Mouse (Mus musculus) neutrophil, adult 5-6 weeks (primary cell): ENCODE data around the gene Mfsd11. TPM values are rescaled to one million over a fixed set of nuclear protein-coding genes. Genes with fewer than 3 reads are reported as not detected.
A peak's percentile ranks its signal among the peaks of the same experiment; 100 is the strongest.

Experiments used
- ATAC-seq: fragments of 151-379, 151-347 bp; 2 replicates; pipeline ENCODE4 v1.8.0; 2017; ENCODE audit warnings: mild to moderate bottlenecking, moderate TSS enrichment; ENCODE audit not compliant: insufficient number of reproducible peaks, poor library complexity, low FRiP score, severe bottlenecking; ENCODE audit errors: extremely low read depth
- total RNA-seq: library from RNA; stranded (forward); fragments of 200-1000 nt; gene quantifications from 2 replicates; pipeline ENCODE4 v1.2.3, GENCODE M21; 2017

The Mfsd11 gene
- 9.8 and 21.6 TPM in 2 replicates for total RNA-seq

DNA sequence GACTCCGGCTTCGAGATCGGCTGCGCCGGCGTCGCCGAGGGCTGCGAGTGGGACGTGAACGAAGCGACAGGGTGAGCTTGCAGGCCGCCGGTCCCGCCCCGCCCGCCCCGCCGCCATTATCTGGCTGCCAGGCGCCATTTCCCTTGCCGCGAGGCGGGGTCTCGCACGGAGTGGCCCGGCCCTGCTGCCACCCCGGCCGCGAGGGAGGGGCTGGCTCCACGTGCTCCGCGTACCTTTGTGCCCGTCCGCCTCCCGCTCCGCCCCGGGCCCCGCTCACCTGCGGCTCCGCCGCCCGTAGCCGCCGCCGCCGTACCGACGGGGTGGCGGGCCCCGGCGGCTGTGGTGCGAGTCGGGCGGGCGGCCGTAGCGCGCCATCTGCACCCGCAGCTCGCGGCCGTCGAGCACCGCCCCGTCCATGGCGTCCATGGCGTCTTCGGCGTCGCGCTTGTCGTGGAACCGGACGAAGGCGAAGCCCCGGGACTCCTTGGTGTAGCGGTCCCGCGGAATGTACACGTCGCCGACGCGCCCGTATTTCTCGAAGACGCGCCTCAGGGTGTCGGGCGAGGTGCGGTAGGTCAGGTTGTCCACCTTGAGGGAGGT, at the start of gene Mfsd11:
TSS of gene Mfsd11 (plus strand) at position 150 of the 600 bp plus-strand sequence.
- no peak for ATAC-seq

- no peak for ATAC-seq
These were observed 49.5 kb upstream of the Mfsd11 start for GRCm38 (mm10) chr11:116802709-116803108.

DNA sequence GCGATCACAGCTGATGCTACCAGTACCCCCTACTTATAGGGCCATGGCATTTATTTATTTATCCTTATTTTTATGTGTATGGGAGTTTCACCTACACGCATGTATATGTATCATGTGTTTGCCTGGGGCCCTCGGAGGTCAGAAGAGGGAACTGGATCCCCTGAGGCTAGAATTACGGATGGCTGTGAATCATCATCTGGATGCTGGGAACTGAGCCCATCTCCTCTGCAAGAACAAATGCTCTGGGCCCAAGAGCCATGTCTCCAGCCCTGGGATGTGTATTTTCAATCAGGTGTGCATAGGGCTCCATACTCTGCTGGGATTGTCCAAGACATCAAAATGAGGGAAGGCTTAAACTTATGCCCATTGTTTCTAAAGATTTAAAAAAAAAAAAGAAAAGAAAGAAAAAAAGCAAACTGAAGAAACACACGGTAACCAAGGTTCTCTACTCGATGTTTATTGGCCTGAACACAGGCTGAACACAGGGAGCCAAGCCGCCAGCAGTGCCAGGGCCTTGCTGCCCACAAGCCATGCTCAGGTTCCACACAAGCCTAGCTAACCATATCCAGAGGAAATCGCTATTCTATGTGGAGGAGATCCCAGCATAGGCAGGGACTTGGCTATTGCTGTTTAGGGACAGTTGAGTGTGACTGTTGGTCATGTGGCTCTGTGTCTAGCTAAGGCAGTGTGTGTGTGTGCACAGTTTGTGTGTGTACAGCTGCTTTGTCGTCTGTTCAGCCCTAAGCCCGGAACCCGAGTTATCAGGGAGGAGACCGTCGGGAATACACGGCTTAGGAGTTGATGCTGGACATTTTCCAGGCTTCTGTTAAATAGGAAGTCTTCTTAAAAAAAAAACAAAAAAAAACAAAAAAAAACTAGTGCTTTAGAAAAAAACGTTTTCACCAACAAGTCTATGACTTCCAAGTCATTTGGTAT, 45.8 kb upstream of the Mfsd11 start:
- ATAC-seq = no peak

DNA sequence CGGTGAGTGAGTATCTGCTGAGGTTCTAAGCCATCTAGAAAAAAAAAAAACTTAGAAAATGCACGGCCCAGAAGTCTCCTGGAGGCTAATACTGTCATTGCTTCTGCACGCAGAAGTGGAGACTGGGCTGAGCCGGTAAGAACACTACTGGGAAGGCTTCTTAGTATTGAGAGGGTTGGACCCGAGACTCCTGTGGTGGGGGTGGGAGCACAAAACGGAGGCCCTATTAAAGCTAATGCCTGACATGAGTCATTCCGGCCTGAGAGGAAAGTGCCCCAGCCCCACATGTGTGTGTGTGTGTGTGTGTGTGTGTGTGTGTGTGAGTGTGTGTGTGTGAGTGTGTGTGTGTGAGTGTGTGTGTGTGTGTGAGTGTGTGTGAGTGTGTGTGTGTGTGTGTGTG, 45.1 kb upstream of the Mfsd11 start:
- ATAC-seq = no peak

DNA sequence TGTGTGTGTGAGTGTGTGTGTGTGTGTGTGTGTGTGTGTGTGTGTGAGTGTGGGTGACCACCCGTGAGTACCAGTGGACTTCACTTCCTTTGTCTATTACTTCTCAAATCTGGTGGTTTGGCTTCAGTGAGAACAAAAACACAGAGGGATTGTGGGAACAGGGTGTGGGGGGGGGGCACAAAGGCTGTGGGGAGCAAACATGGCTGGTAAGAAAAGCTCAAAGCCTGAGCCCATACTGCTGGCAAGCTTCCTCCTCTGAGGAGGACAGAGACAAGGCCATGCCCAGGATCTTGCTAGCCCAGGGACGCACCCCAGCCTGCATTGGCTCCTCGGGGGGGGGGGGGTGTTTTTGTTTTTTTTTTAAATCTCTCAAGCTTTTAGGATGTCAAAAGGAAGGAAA, 44.7 kb upstream of the Mfsd11 start:
- ATAC-seq = no peak

GRCm38 (mm10) chr11:116807938-116808606, 44.2 kb upstream of the Mfsd11 start:
- ATAC-seq = peak; percentile 47; the same call in 1 of the 2 replicates

DNA sequence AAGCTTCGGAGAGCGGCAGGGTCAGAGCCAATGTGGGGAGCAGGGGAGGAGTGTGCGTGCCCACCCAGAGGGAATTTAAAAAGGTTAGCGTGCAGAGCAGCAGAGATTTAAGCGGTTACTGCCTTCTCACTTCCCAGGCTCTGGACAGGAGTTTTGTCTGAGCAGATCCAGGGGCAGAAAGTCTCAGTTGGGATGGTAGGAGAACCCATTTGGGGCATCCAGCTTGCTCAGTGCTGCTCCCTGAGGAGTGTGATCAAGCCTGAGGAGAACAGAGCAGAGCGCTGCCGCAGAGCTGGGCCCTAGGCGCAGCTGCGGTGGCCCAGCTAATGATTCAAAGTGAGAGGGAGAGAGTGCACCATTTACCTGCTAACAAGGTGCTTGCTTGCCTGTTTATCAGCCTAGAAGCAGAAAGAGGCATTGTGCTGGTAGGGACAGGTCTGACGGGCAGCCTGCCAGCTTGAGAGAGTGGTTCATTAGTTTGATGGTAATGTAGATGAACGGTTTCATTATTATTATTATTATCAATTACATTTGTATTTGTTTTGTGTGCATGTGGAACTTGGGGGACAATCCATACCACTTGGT, 43.3 kb upstream of the Mfsd11 start:
- ATAC-seq = no peak

- ATAC-seq = no peak
These were observed 42.7 kb upstream of the Mfsd11 start for GRCm38 (mm10) chr11:116809520-116809919.

DNA sequence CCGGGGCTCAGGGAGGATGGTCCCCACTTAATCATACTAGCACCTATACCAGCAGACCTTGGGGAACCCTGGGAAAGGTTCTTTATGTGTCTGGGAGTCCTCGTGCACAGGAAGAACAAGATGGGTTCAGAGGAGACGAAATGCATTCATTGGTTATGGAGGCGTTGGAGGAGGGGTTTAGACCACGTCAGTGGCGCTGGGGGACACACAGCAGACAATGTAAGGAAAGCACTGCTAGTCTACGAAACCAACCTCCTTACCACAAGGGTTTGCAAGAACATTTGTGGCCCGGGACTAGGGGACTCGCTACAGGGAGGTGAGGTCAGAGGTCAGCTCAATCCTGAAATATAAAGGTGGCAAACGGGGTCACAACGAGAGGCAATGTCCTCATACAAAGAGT, 41.7 kb upstream of the Mfsd11 start:
- ATAC-seq = no peak

- no peak for ATAC-seq
These were observed 41.0 kb upstream of the Mfsd11 start for GRCm38 (mm10) chr11:116810983-116811901.

GRCm38 (mm10) chr11:116812793-116813529, 39.3 kb upstream of the Mfsd11 start:
- ATAC-seq = no peak

GRCm38 (mm10) chr11:116813610-116814009, 38.6 kb upstream of the Mfsd11 start:
- no peak for ATAC-seq

DNA sequence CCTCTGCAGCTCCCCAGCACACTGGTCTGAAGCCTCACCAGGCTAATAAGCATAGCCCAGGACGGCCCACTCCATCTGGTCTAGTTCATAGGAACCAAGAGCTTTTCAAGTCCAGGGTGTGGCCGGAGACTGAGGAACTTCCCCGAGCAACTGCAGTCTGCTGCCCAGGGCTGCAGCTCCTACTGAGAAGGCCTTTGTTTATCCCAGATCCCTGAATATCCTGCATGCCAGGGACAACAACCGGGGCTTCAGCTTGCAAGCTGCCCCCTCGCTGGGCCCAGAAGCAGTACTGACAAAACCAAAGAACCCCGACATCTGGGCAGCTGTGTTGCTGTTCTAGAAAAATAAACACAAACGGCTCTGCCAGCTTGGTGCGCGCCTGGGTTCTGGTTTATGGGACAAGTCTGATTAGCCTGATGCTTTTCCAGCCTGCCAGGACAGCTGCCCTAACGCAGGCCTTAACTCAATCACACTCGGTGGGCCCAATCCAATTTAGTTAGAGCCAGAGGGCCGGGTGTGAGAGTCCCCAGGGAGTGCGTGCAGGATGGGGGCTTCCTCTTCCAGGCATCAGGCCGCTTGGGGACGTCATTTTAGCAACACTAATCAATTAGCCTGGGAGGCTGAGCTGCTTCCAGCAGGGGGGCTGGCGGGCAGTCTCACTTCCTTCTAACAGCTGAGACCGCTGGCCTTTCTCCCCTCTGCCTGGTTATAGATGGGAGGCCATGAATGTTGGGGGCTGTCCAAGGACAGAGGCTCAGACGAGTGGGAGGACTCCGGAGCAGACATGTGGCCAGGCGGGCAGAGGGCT, 38.0 kb upstream of the Mfsd11 start:
- ATAC-seq = no peak

DNA sequence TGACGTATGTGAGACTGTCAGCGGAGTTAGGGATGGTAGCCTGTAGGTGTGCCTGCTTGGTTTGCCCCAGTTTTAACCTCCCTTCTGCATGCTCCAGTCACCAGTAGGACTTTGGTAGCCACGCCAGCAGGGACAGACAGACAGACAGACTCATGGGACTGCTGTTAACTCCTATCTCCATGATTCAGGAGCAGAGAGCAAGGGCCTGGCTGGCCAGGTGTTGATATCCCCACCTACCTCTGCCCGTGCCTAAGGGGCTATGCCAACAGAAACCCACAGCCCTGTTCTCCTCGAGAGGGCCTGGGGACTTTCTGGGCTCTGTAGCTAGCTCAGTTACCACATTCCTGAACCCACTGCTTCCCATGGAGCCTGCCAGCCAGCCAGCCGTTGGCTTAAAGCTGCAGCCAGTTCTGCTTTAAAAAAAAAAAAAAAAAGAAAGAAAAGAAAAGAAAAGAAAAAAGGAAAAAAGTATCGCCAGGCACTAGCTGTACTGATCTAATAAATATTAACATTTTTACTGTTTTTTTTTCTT, 37.3 kb upstream of the Mfsd11 start:
- ATAC-seq = no peak

DNA sequence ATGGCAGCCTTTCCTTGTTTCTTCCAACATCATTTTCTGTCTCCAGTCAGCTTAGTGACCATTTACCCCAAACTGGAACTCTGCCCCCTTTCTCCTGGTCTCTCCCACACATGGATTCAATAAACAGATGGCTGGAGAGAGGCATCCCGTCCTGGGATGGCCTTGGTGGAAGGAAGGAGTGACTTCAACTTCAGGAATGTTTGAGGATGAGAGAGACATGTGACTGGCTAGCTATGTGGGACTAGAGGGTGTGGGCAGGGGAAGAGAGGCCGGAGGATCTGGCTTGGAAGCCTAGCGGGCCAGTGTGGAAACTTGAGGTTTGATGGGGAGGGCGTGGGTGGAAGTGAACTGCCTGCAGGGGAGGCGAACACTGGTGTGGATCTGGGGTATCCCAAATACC, 35.5 kb upstream of the Mfsd11 start:
- no peak for ATAC-seq

DNA sequence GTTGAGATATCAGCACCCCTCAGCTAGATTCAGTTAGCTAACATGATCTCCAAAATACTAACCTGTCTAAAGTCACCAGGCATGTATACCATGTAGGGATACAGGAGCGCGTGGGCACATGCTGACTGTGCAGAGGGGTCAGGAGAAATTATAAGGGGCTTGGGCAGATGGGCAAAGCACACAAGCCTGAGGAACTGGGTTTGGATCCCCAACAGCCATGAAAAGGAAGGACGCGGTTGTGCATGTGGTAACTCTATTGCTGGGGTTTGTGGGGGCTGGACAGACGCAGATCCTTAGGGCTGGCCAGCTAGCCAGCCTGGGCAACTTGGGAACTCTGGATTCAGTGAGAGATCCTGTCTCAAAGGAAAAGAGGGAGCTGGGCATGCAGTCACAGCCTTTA, 34.7 kb upstream of the Mfsd11 start:
- no peak for ATAC-seq

DNA sequence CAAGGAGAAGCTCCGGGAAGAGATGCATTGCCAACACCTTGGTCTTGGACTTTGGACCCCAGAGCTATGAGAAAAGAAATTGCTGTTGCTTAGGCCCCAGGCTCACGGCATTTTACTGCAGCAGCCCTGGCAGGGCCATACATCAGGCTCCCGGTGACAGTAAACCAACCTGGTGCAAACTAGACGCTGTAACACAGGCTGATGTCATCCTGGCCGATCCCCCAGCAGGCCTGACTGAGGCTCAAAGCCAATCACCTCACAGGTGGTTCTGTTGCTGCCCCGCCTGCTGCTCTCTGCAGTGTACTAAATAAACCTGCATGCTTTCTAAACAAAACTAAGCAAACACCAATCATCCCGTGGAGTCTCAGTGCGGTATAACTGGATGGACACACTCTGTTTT, 33.5 kb upstream of the Mfsd11 start:
- ATAC-seq = no peak
